Comparison of ENCODE assay signal across 8 mouse cellular contexts in genomic region chr2:37780270-37780929, GRCm38 (mm10). TPM values are rescaled to one million over a fixed set of nuclear protein-coding genes. Genes with fewer than 3 reads are reported as not detected.
ATAC-seq lines count a peak whose summit lies in the region.

No protein-coding gene starts in this region.

- peaks cover 31% of the 10 kb centered on the region for H3K4me1 ChIP-seq in megakaryocyte, embryonic 14.5 days
- peaks cover 69% of the 10 kb centered on the region for H3K4me1 ChIP-seq in forebrain, embryonic 13.5 days
- H3K4me1 ChIP-seq in intestine, embryonic 15.5 days (replicated peaks): peaks cover 33% of the 10 kb centered on the region
- peaks cover 17% of the 10 kb centered on the region for H3K4me1 ChIP-seq in liver, embryonic 16.5 days (ENCODE audit: control insufficient read depth, low read depth, low read length)
- peaks cover 53% of the 10 kb centered on the region for H3K4me1 ChIP-seq in neural tube, embryonic 15.5 days

- peak overlapping the region; percentile 53 for H3K9ac ChIP-seq in forebrain, embryonic 13.5 days
- no peak overlapping the region for H3K9ac ChIP-seq in intestine, embryonic 15.5 days
- no peak overlapping the region for H3K9ac ChIP-seq in liver, embryonic 16.5 days (ENCODE audit: low read depth, low read length)
- H3K9ac ChIP-seq in neural tube, embryonic 15.5 days (replicated peaks): no peak overlapping the region

- H3K27me3 ChIP-seq in megakaryocyte, embryonic 14.5 days (replicated peaks): peaks cover 84% of the 10 kb centered on the region
- H3K27me3 ChIP-seq in forebrain, embryonic 13.5 days: no peaks in the 10 kb centered on the region
- H3K27me3 ChIP-seq in intestine, embryonic 15.5 days (replicated peaks): 0 out of 2 replicates have a peak, but pooled peaks cover 5% of the 10 kb centered on the region
- peaks cover 24% of the 10 kb centered on the region for H3K27me3 ChIP-seq in liver, embryonic 16.5 days (ENCODE audit: control insufficient read depth, insufficient read depth, low read depth, low read length)
- peaks cover 8% of the 10 kb centered on the region; the same call in 1 of the 2 replicates for H3K27me3 ChIP-seq in neural tube, embryonic 15.5 days (replicated peaks)

- peak overlapping the region; percentile 70 for H3K27ac ChIP-seq in forebrain, embryonic 13.5 days
- 0 out of 2 replicates have a peak overlapping the region, but pooled peaks have one; percentile 10 for H3K27ac ChIP-seq in intestine, embryonic 15.5 days
- no peak overlapping the region for H3K27ac ChIP-seq in liver, embryonic 16.5 days (ENCODE audit: low read length)
- H3K27ac ChIP-seq in neural tube, embryonic 15.5 days (replicated peaks): 0 out of 2 replicates have a peak overlapping the region, but pooled peaks have one; percentile 15

- no peak for ATAC-seq in megakaryocyte, adult 5-6 weeks (ENCODE audit: poor library complexity, severe bottlenecking)
- ATAC-seq in forebrain, embryonic 13.5 days: peak; percentile 23
- ATAC-seq in intestine, embryonic 15.5 days: peak; percentile 81
- ATAC-seq in liver, embryonic 16.5 days (ENCODE audit: low read depth): peak; percentile 92
- peak; percentile 22 for ATAC-seq in neural tube, embryonic 15.5 days (ENCODE audit: low FRiP score)
- no peak for ATAC-seq in monocyte, adult 5-6 weeks (replicated peaks; ENCODE audit: insufficient number of reproducible peaks, low FRiP score, low TSS enrichment, poor library complexity, severe bottlenecking)
- no peak for ATAC-seq in activated CD4-positive, CD25-positive, alpha-beta regulatory T cell, adult 4 months

- H3K4me2 ChIP-seq in forebrain, embryonic 13.5 days: peak overlapping the region; percentile 62
- H3K4me2 ChIP-seq in intestine, embryonic 15.5 days (replicated peaks): peak overlapping the region; percentile 50
- peak overlapping the region; percentile 49; the same call in 1 of the 2 replicates for H3K4me2 ChIP-seq in liver, embryonic 16.5 days (ENCODE audit: low read depth, low read length)
- peak overlapping the region; percentile 50 for H3K4me2 ChIP-seq in neural tube, embryonic 15.5 days

- H3K36me3 ChIP-seq in megakaryocyte, embryonic 14.5 days (replicated peaks; ENCODE audit: low read length): no peaks in the 10 kb centered on the region
- peaks cover 21% of the 10 kb centered on the region for H3K36me3 ChIP-seq in forebrain, embryonic 13.5 days (ENCODE audit: poor library complexity, severe bottlenecking)
- no peaks in the 10 kb centered on the region for H3K36me3 ChIP-seq in intestine, embryonic 15.5 days
- no peaks in the 10 kb centered on the region for H3K36me3 ChIP-seq in liver, embryonic 16.5 days (ENCODE audit: control insufficient read depth, insufficient read depth)
- no peaks in the 10 kb centered on the region for H3K36me3 ChIP-seq in neural tube, embryonic 15.5 days

- H3K9me3 ChIP-seq in megakaryocyte, embryonic 14.5 days: no peaks in the 10 kb centered on the region
- no peaks in the 10 kb centered on the region for H3K9me3 ChIP-seq in forebrain, embryonic 13.5 days (replicated peaks)
- H3K9me3 ChIP-seq in intestine, embryonic 15.5 days: no peaks in the 10 kb centered on the region
- H3K9me3 ChIP-seq in liver, embryonic 16.5 days (replicated peaks; ENCODE audit: control insufficient read depth, low read length): no peaks in the 10 kb centered on the region
- H3K9me3 ChIP-seq in neural tube, embryonic 15.5 days (replicated peaks): no peaks in the 10 kb centered on the region

- 1% methylated on average over 14 of the region's 14 CpGs for WGBS in forebrain, embryonic 13.5 days
- WGBS in intestine, embryonic 15.5 days: 4% methylated on average over 14 of the region's 14 CpGs
- WGBS in liver, embryonic 16.5 days (ENCODE audit: insufficient replicate concordance): 1% methylated on average over 14 of the region's 14 CpGs
- under 1% methylated on average over 14 of the region's 14 CpGs for WGBS in neural tube, embryonic 15.5 days

- H3K4me3 ChIP-seq in megakaryocyte, embryonic 14.5 days (replicated peaks): peak overlapping the region; percentile 78
- H3K4me3 ChIP-seq in forebrain, embryonic 13.5 days: peak overlapping the region; percentile 35
- H3K4me3 ChIP-seq in intestine, embryonic 15.5 days (replicated peaks): peak overlapping the region; percentile 2; the same call in 1 of the 2 replicates
- no peak overlapping the region for H3K4me3 ChIP-seq in liver, embryonic 16.5 days (ENCODE audit: low read depth, low read length)
- peak overlapping the region; percentile 21 for H3K4me3 ChIP-seq in neural tube, embryonic 15.5 days (replicated peaks)

RNA-seq across cellular contexts. Expression of gene Crb2, which starts 4.4 kb away (rescaled TPM):
- polyA plus RNA-seq in megakaryocyte, embryonic 14.5 days (2012; ENCODE audit: insufficient read depth, low replicate concordance): not detected in 2 replicates
- total RNA-seq in megakaryocyte, adult 5-6 weeks (2015): not detected in 2 replicates
- total RNA-seq in megakaryocyte, adult 5-6 weeks (2017): not detected in 2 replicates
- 9.1 and 12.8 TPM in 2 replicates for polyA plus RNA-seq in forebrain, embryonic 13.5 days (2015; fragmentation: Nextera tagmentation; extraction: Ambion mirVana)
- polyA plus RNA-seq in intestine, embryonic 15.5 days (2015; fragmentation: Nextera tagmentation; extraction: Ambion mirVana): 1.9 and 2.1 TPM in 2 replicates
- polyA plus RNA-seq in liver, embryonic 16.5 days (2015; fragmentation: Nextera tagmentation; extraction: Ambion mirVana): 0.06 and 0.12 TPM in 2 replicates
- 2.5 and 2.6 TPM in 2 replicates for polyA plus RNA-seq in neural tube, embryonic 15.5 days (2015; fragmentation: Nextera tagmentation; extraction: Ambion mirVana)
- total RNA-seq in monocyte, adult 5-6 weeks (2017): 0.38 TPM in 1 of 3 replicates, not detected in the others
- under 1 TPM in 1 of 2 experiments, not detected in 1; 0.07 TPM for polyA plus RNA-seq in activated CD4-positive, CD25-positive, alpha-beta regulatory T cell, adult 4 months (2017; shearing (Covaris generic))

Comparison
In these comparisons a context has a peak if more than half of its experiments do, and no peak if none do; other contexts are left out.
1. ATAC-seq: peak in forebrain, embryonic 13.5 days (single experiment), intestine, embryonic 15.5 days (single experiment), liver, embryonic 16.5 days (single experiment) and neural tube, embryonic 15.5 days (single experiment); none in megakaryocyte, adult 5-6 weeks (single experiment), monocyte, adult 5-6 weeks (single experiment) and activated CD4-positive, CD25-positive, alpha-beta regulatory T cell, adult 4 months (single experiment).
2. Peak in every context shown above with its lines, with median percentiles within 50 percentile points of each other: H3K4me2 ChIP-seq.